Mouse (Mus musculus) cerebellum, adult 2 months (tissue): ENCODE data around the gene Tacr2.

Source experiments
- CTCF ChIP-seq: fragments of 200-500 bp; IDR thresholded peaks from 2 replicates; pipeline ENCODE4 v1.5.1; 2011; ENCODE audit warnings: low read depth, mild to moderate bottlenecking, control low read depth, low read length, moderate library complexity, borderline replicate concordance; ENCODE audit not compliant: insufficient read depth
- POLR2A ChIP-seq: fragments of 200-500 bp; IDR thresholded peaks from 2 replicates; pipeline ENCODE4 v1.6.1; 2011; ENCODE audit warnings: low read length, control low read depth, borderline replicate concordance; ENCODE audit not compliant: insufficient read depth

- TF ChIP-seq CTCF (no peak), POLR2A (no peak)
Observed at GRCm38 (mm10) chr10:62216595-62216994, 35.6 kb upstream of the Tacr2 start.
